Mouse (Mus musculus): ENCODE data around the gene Ces2h. TPM values are rescaled to one million over a fixed set of nuclear protein-coding genes. Genes with fewer than 3 reads are reported as not detected.

Ces2h gene
- polyA plus RNA-seq (2012; ENCODE audit: insufficient read depth, low replicate concordance) = not detected in 2 replicates

DNA sequence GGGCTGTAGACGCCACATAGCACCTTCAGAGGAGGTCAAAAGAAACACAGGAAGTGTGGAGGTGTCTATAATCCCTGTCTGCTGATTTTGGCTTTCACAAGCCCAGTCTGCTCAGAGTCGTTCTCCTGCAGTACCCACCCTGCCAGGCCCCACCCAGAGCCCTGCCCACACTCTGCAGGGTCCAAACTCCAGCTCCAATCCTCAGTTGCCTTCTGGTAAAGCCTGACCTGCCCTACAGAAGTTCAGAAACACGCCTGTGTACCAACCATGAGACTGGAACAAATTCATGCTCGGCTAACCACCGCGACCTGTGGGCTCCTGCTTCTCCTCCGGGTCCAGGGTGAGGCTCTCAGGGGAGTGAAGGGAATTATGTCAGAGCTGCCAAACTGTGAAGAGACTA, at the start of gene Ces2h:
Ces2h (plus strand) TSS at position 268 of the 400 bp plus-strand sequence.
- TF ChIP-seq FLI1 (IDR thresholded peaks at IDR 0.05; ENCODE audit: low read length) (no peak), GATA1 (IDR thresholded peaks at IDR 0.05; ENCODE audit: borderline replicate concordance, low read length) (no peak)
- no peaks in the 10 kb centered on the region for H3K36me3 ChIP-seq (replicated peaks; ENCODE audit: low read length)
- H3K4me1 ChIP-seq = no peaks in the 10 kb centered on the region
- H3K27me3 ChIP-seq (replicated peaks) = no peaks in the 10 kb centered on the region
- H3K4me3 ChIP-seq (replicated peaks) = no peak within 1 kb of the TSS
- 0 out of 2 replicates have a peak, but pooled peaks cover 5% of the 10 kb centered on the region for H3K9me3 ChIP-seq

DNA sequence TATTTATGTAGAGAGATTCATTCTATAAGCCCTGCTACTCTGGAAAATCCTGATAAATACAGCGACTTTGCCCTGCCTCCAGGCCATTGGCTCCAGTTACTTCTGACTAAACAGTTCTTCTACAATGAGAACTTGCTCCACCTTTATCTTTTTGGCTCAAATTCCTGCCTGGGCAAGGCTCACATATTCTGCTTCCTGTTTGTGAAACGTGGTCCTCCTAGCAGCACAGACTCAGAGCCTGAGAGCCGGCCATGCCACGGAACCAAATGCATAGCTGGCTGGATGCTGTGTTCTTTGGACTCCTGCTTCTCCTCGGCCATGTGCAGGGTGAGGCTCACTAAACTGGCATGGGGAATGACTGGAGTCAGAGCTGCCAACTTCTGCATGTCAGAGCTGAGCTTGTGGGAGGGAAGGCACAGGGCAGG, 39.1 kb upstream of the Ces2h start, which contains the start of gene Ces2g:
Ces2g (plus strand) TSS at position 182 of the 425 bp plus-strand sequence.
- H3K27me3 ChIP-seq (replicated peaks) = no peaks in the 10 kb centered on the region
- peaks cover 4% of the 10 kb centered on the region for H3K4me1 ChIP-seq
- no peak for TF ChIP-seq FLI1 (IDR thresholded peaks at IDR 0.05; ENCODE audit: low read length)
- no peak for TF ChIP-seq GATA1 (IDR thresholded peaks at IDR 0.05; ENCODE audit: borderline replicate concordance, low read length)
- peak within 1 kb of the TSS; percentile 31 for H3K4me3 ChIP-seq (replicated peaks)
- H3K36me3 ChIP-seq (replicated peaks; ENCODE audit: low read length) = no peaks in the 10 kb centered on the region
- no peaks in the 10 kb centered on the region for H3K9me3 ChIP-seq

DNA sequence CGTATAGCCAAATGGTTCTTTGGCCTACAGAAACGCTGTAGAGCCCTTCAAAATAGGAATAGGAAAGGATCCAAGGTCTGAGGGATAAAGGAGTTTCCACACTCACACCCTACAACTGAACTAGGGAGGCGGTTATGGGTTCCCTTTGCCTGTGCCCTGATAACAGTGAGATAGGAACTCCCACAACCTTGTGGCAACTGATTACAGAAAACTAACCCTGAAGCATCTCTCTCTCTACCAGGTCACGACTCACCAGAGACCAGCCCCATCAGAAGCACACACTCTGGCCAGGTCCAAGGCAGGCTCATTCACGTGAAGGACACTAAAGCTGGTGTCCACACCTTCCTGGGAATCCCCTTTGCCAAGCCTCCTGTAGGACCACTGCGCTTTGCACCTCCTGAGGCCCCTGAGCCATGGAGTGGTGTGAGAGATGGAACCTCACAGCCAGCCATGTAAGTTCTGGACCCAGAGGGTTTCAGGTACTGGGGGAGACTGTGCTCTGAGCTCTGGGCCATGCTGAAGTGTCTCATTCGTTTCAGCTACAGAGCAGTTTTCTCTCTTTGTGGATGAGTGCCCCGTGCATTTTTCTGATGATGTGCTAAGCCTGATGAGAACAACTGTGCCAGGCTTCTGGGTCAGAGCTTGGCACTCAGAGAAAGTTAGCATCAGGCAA, 38.3 kb upstream of the Ces2h start:
- H3K9me3 ChIP-seq = no peaks in the 10 kb centered on the region
- no peak for TF ChIP-seq GATA1 (IDR thresholded peaks at IDR 0.05; ENCODE audit: borderline replicate concordance, low read length)
- no peak for TF ChIP-seq FLI1 (IDR thresholded peaks at IDR 0.05; ENCODE audit: low read length)
- peaks cover 4% of the 10 kb centered on the region for H3K4me1 ChIP-seq
- no peak overlapping the region for H3K4me3 ChIP-seq (replicated peaks)
- no peaks in the 10 kb centered on the region for H3K36me3 ChIP-seq (replicated peaks; ENCODE audit: low read length)
- no peaks in the 10 kb centered on the region for H3K27me3 ChIP-seq (replicated peaks)

DNA sequence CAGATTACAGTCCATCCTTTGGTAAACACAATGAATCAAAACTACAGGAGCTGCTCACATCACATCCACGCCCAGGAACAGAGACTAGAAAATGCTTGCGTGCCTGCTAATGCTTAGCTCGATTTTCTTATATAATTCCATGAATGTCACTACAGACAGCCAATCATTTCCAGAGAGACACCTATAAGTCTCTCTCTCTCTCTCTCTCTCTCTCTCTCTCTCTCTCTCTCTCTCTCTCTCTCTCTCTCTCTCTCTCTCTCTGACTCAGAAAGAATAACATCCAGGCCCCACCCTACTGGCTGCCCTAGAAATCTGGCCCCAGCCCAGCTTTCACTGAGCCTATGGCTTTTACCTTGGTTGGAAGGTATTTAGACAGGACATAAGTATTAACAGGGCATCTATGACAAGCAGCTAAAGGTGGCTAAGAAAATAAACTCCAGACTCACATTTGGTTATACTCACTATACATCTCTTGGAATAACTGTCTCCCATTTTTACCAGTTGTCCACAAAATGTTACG, 37.2 kb upstream of the Ces2h start:
- no peaks in the 10 kb centered on the region for H3K9me3 ChIP-seq
- no peak for TF ChIP-seq FLI1 (IDR thresholded peaks at IDR 0.05; ENCODE audit: low read length)
- no peak for TF ChIP-seq GATA1 (IDR thresholded peaks at IDR 0.05; ENCODE audit: borderline replicate concordance, low read length)
- peaks cover 4% of the 10 kb centered on the region for H3K4me1 ChIP-seq
- no peaks in the 10 kb centered on the region for H3K36me3 ChIP-seq (replicated peaks; ENCODE audit: low read length)
- H3K4me3 ChIP-seq (replicated peaks) = no peak overlapping the region
- no peaks in the 10 kb centered on the region for H3K27me3 ChIP-seq (replicated peaks)

DNA sequence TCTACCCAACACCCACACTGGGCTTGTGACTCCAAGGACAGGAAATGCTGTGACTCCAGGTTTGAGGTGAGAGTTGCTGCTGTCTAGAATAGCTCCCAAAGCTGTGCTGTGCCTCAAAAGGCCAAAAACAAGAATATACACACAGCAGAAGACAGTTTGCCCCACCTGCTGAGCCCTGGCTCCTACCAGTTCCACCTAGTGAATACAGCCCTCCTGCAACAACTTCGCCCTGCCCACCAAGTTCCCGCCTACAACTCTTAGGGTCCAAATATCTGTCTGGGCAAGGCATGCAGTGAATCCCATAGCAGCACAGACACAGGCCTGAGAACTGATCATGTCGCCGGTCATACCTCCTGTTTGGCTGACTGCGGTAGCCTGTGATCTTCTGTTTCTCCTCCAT, 16.5 kb upstream of the Ces2h start:
- Histone ChIP-seq H3K36me3 (replicated peaks; ENCODE audit: low read length) (no peaks in the 10 kb centered on the region), H3K4me3 (replicated peaks) (no peak overlapping the region), H3K4me1 (no peaks in the 10 kb centered on the region), H3K27me3 (replicated peaks) (peaks cover 2% of the 10 kb centered on the region), H3K9me3 (peaks cover 14% of the 10 kb centered on the region; the same call in 1 of the 2 replicates)
- no peak for TF ChIP-seq GATA1 (IDR thresholded peaks at IDR 0.05; ENCODE audit: borderline replicate concordance, low read length)
- TF ChIP-seq FLI1 (IDR thresholded peaks at IDR 0.05; ENCODE audit: low read length) = no peak

DNA sequence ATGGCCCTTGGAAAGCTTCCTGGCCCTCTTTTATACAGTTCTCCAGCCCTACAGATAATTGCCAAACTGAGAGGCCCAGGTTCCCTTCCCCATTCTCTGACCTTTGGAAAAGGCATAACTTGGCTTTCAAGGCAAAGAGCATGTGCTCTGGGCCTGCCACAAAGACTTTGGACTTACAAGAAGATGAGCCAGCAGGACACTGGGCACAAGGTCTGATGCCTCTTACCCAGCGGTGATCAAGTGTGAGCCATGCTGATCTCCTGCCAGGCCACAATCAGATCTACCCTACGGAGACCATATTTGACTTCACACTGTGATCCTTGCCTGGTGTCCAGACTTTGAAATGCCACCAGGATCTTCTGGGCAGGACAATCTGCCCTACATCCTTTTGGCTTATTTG, 15.7 kb upstream of the Ces2h start:
- Histone ChIP-seq H3K4me1 (no peaks in the 10 kb centered on the region), H3K27me3 (replicated peaks) (peaks cover 2% of the 10 kb centered on the region), H3K9me3 (peaks cover 8% of the 10 kb centered on the region; the same call in 1 of the 2 replicates), H3K4me3 (replicated peaks) (no peak overlapping the region), H3K36me3 (replicated peaks; ENCODE audit: low read length) (no peaks in the 10 kb centered on the region)
- TF ChIP-seq GATA1 (IDR thresholded peaks at IDR 0.05; ENCODE audit: borderline replicate concordance, low read length) (no peak), FLI1 (IDR thresholded peaks at IDR 0.05; ENCODE audit: low read length) (no peak)

DNA sequence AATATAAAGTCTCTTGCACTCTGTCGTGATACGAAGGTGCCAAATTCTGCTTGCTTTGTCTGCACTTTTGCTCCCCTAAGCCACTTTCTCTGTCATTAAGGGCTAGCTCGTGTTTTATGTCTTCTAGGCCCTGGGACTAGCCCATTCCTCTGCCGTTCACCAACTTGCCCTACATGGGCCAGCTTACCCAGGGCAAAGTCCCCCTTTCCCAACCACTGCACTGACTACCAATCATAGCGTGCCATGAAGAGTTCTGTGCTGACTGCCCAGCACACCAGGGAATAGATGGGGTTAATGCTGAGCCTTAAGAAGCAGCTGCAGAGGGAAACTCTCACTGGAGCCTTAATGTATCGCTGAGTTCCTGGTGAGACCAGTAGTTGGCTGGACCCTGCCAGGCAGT, 2.5 kb upstream of the Ces2h start:
- 0 out of 2 replicates have a peak, but pooled peaks cover 7% of the 10 kb centered on the region for H3K9me3 ChIP-seq
- TF ChIP-seq GATA1 (IDR thresholded peaks at IDR 0.05; ENCODE audit: borderline replicate concordance, low read length) = no peak
- TF ChIP-seq FLI1 (IDR thresholded peaks at IDR 0.05; ENCODE audit: low read length) = no peak
- peaks cover 2% of the 10 kb centered on the region for H3K27me3 ChIP-seq (replicated peaks)

DNA sequence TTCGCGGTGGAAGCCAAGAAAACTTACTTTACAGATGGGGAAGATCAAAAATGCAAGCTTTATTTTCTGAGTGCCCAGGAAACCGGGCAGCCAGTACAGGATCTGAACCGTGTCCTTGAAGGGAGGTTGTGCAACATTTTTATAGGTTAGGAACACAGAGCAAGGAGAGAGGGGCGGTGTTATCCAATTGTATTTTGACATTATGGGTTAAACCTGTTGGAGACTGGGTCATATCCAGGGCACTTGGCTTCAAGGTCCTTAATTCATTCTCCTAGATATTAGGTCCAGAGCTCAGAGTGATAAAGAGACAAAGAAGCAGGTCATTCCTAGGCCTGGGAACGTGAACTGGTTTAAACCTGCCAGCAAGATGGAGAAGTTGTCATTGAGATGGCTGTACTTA, 1.5 kb upstream of the Ces2h start:
- Histone ChIP-seq H3K4me1 (no peaks in the 10 kb centered on the region), H3K36me3 (replicated peaks; ENCODE audit: low read length) (no peaks in the 10 kb centered on the region), H3K27me3 (replicated peaks) (no peaks in the 10 kb centered on the region), H3K4me3 (replicated peaks) (no peak overlapping the region), H3K9me3 (0 out of 2 replicates have a peak, but pooled peaks cover 7% of the 10 kb centered on the region)
- TF ChIP-seq GATA1 (IDR thresholded peaks at IDR 0.05; ENCODE audit: borderline replicate concordance, low read length) (no peak), FLI1 (IDR thresholded peaks at IDR 0.05; ENCODE audit: low read length) (no peak)

More for the DNA sequence above, 2.5 kb upstream of the Ces2h start:
- Histone ChIP-seq H3K36me3 (replicated peaks; ENCODE audit: low read length) (no peaks in the 10 kb centered on the region), H3K4me3 (replicated peaks) (no peak overlapping the region), H3K4me1 (no peaks in the 10 kb centered on the region)

DNA sequence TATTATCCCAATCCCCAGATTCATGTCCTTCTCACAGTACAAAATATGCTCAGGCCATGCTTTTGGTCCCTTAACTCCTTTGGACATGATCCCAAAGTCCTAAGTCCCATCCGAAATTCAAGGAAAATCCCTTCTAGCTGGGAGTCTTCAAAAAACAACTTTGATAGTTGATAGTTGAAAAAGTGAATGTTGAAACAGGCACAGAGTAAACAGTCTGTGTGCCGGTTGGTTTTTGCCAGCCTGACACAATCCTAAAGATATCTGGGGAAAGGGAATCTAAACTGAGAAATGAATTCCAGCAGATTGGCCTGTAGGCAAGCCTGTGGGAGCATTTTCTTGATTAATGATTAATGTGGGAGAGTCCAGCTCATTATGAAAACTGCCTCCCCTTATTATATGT, 9.3 kb downstream of the Ces2h start:
- H3K27me3 ChIP-seq (replicated peaks) = peaks cover 2% of the 10 kb centered on the region
- peaks cover 23% of the 10 kb centered on the region for H3K9me3 ChIP-seq
- H3K36me3 ChIP-seq (replicated peaks; ENCODE audit: low read length) = no peaks in the 10 kb centered on the region
- H3K4me1 ChIP-seq = no peaks in the 10 kb centered on the region
- no peak overlapping the region for H3K4me3 ChIP-seq (replicated peaks)
- no peak for TF ChIP-seq GATA1 (IDR thresholded peaks at IDR 0.05; ENCODE audit: borderline replicate concordance, low read length)
- TF ChIP-seq FLI1 (IDR thresholded peaks at IDR 0.05; ENCODE audit: low read length) = no peak

DNA sequence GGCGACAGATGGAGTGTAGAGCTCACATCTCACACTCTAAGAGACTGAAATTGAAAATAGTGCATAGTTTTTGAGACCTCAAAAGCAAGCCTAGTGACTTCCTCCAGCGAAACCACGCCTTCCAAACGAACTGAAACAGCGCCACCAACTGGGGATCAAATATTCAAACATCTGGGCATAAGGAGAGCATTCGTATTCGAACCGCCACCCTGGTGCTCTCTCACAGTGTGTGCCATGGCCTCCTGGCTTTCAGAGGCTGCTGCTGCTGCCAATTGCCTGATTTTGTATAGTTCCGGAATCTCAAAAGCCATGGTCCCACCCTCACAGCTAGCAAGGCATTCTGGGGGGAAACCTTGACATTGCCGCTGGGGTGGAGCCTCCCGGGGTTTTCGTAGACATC, 10.5 kb downstream of the Ces2h start:
- Histone ChIP-seq H3K36me3 (replicated peaks; ENCODE audit: low read length) (no peaks in the 10 kb centered on the region), H3K4me1 (no peaks in the 10 kb centered on the region), H3K9me3 (peaks cover 23% of the 10 kb centered on the region), H3K27me3 (replicated peaks) (peaks cover 2% of the 10 kb centered on the region), H3K4me3 (replicated peaks) (no peak overlapping the region)
- TF ChIP-seq GATA1 (IDR thresholded peaks at IDR 0.05; ENCODE audit: borderline replicate concordance, low read length) (no peak), FLI1 (IDR thresholded peaks at IDR 0.05; ENCODE audit: low read length) (no peak)

All from megakaryocyte, embryonic 14.5 days (primary cell).